Mouse (Mus musculus): ENCODE results near the gene Tbx4. TPM values are rescaled to one million over a fixed set of nuclear protein-coding genes. Genes with fewer than 3 reads are reported as not detected.

Gene Tbx4
- total and polyA plus RNA-seq, 3 experiments, result not detected

GRCm38 (mm10) chr11:85889730-85890562, 3.7 kb downstream of the Tbx4 start:
- ATAC-seq (ENCODE audit: extremely low read depth, insufficient number of reproducible peaks, low FRiP score, poor library complexity, severe bottlenecking) (no peak), DNase-seq (ENCODE audit: low spot score) (no peak)
- peaks cover 73% of the 10 kb centered on the region for H3K27me3 ChIP-seq (ENCODE audit: insufficient read depth, low read length)
- TF ChIP-seq TAL1 (conservative IDR thresholded peaks at IDR 0.05; ENCODE audit: low read depth, low read length), result no peak
- TF ChIP-seq CTCF (IDR thresholded peaks at IDR 0.05; ENCODE audit: low read depth, low read length), result no peak
- no peak for TF ChIP-seq POLR2AphosphoS5 (IDR thresholded peaks at IDR 0.05; ENCODE audit: insufficient replicate concordance, low read depth, low read length)
- TF ChIP-seq GATA1 (IDR thresholded peaks at IDR 0.05; ENCODE audit: borderline replicate concordance, low read length), result no peak
- no peak for TF ChIP-seq GATA2 (IDR thresholded peaks at IDR 0.05; ENCODE audit: borderline replicate concordance, low read depth, low read length)
- H3K36me3 ChIP-seq (replicated peaks), result no peaks in the 10 kb centered on the region
- no peaks in the 10 kb centered on the region for H3K4me1 ChIP-seq (ENCODE audit: insufficient read depth, low read depth, low read length)
- H3K9me3 ChIP-seq (replicated peaks), result no peaks in the 10 kb centered on the region
- no peak overlapping the region for H3K4me3 ChIP-seq (ENCODE audit: low read depth, low read length)

- peaks cover 77% of the 10 kb centered on the region for H3K27me3 ChIP-seq (ENCODE audit: insufficient read depth, low read length)
- H3K4me3 ChIP-seq (ENCODE audit: low read depth, low read length), result no peak overlapping the region
- TF ChIP-seq TAL1 (conservative IDR thresholded peaks at IDR 0.05; ENCODE audit: low read depth, low read length) (no peak), POLR2AphosphoS5 (IDR thresholded peaks at IDR 0.05; ENCODE audit: insufficient replicate concordance, low read depth, low read length) (no peak)
- DNase-seq (ENCODE audit: low spot score), result no peak
- H3K4me1 ChIP-seq (ENCODE audit: insufficient read depth, low read depth, low read length), result no peaks in the 10 kb centered on the region
- no peaks in the 10 kb centered on the region for H3K36me3 ChIP-seq (replicated peaks)
- no peak for ATAC-seq (ENCODE audit: extremely low read depth, insufficient number of reproducible peaks, low FRiP score, poor library complexity, severe bottlenecking)
- H3K9me3 ChIP-seq (replicated peaks), result no peaks in the 10 kb centered on the region
Observed at GRCm38 (mm10) chr11:85890563-85890845, 4.3 kb downstream of the Tbx4 start.

- TF ChIP-seq CTCF (IDR thresholded peaks at IDR 0.05; ENCODE audit: low read depth, low read length) (no peak), GATA2 (IDR thresholded peaks at IDR 0.05; ENCODE audit: borderline replicate concordance, low read depth, low read length) (no peak), TAL1 (conservative IDR thresholded peaks at IDR 0.05; ENCODE audit: low read depth, low read length) (no peak), POLR2AphosphoS5 (IDR thresholded peaks at IDR 0.05; ENCODE audit: insufficient replicate concordance, low read depth, low read length) (no peak), GATA1 (IDR thresholded peaks at IDR 0.05; ENCODE audit: borderline replicate concordance, low read length) (no peak)
- Histone ChIP-seq H3K9me3 (replicated peaks) (no peaks in the 10 kb centered on the region), H3K36me3 (replicated peaks) (no peaks in the 10 kb centered on the region), H3K4me3 (ENCODE audit: low read depth, low read length) (no peak overlapping the region), H3K4me1 (ENCODE audit: insufficient read depth, low read depth, low read length) (no peaks in the 10 kb centered on the region), H3K27me3 (ENCODE audit: insufficient read depth, low read length) (peaks cover 79% of the 10 kb centered on the region)
- DNase-seq (ENCODE audit: low spot score), result no peak
- ATAC-seq (ENCODE audit: extremely low read depth, insufficient number of reproducible peaks, low FRiP score, poor library complexity, severe bottlenecking), result no peak
Observed at GRCm38 (mm10) chr11:85891010-85891691, 4.9 kb downstream of the Tbx4 start.

GRCm38 (mm10) chr11:85891692-85892040, 5.4 kb downstream of the Tbx4 start:
- no peaks in the 10 kb centered on the region for H3K4me1 ChIP-seq (ENCODE audit: insufficient read depth, low read depth, low read length)
- H3K36me3 ChIP-seq (replicated peaks), result no peaks in the 10 kb centered on the region
- no peak for ATAC-seq (ENCODE audit: extremely low read depth, insufficient number of reproducible peaks, low FRiP score, poor library complexity, severe bottlenecking)
- H3K27me3 ChIP-seq (ENCODE audit: insufficient read depth, low read length), result peaks cover 79% of the 10 kb centered on the region
- DNase-seq (ENCODE audit: low spot score), result no peak
- no peak for TF ChIP-seq POLR2AphosphoS5 (IDR thresholded peaks at IDR 0.05; ENCODE audit: insufficient replicate concordance, low read depth, low read length)
- TF ChIP-seq TAL1 (conservative IDR thresholded peaks at IDR 0.05; ENCODE audit: low read depth, low read length), result no peak
- no peak for TF ChIP-seq GATA1 (IDR thresholded peaks at IDR 0.05; ENCODE audit: borderline replicate concordance, low read length)
- TF ChIP-seq CTCF (IDR thresholded peaks at IDR 0.05; ENCODE audit: low read depth, low read length), result no peak
- TF ChIP-seq GATA2 (IDR thresholded peaks at IDR 0.05; ENCODE audit: borderline replicate concordance, low read depth, low read length), result no peak
- H3K4me3 ChIP-seq (ENCODE audit: low read depth, low read length), result no peak overlapping the region
- H3K9me3 ChIP-seq (replicated peaks), result no peaks in the 10 kb centered on the region

GRCm38 (mm10) chr11:85892771-85893170, 6.5 kb downstream of the Tbx4 start:
- ATAC-seq (ENCODE audit: extremely low read depth, insufficient number of reproducible peaks, low FRiP score, poor library complexity, severe bottlenecking) (no peak), DNase-seq (ENCODE audit: low spot score) (no peak)
- no peaks in the 10 kb centered on the region for H3K36me3 ChIP-seq (replicated peaks)
- H3K9me3 ChIP-seq (replicated peaks), result no peaks in the 10 kb centered on the region
- TF ChIP-seq GATA1 (IDR thresholded peaks at IDR 0.05; ENCODE audit: borderline replicate concordance, low read length), result no peak
- no peak for TF ChIP-seq POLR2AphosphoS5 (IDR thresholded peaks at IDR 0.05; ENCODE audit: insufficient replicate concordance, low read depth, low read length)
- TF ChIP-seq TAL1 (conservative IDR thresholded peaks at IDR 0.05; ENCODE audit: low read depth, low read length), result no peak
- no peak for TF ChIP-seq GATA2 (IDR thresholded peaks at IDR 0.05; ENCODE audit: borderline replicate concordance, low read depth, low read length)
- TF ChIP-seq CTCF (IDR thresholded peaks at IDR 0.05; ENCODE audit: low read depth, low read length), result no peak
- no peaks in the 10 kb centered on the region for H3K4me1 ChIP-seq (ENCODE audit: insufficient read depth, low read depth, low read length)
- peaks cover 84% of the 10 kb centered on the region for H3K27me3 ChIP-seq (ENCODE audit: insufficient read depth, low read length)
- H3K4me3 ChIP-seq (ENCODE audit: low read depth, low read length), result no peak overlapping the region

- TF ChIP-seq GATA1 (IDR thresholded peaks at IDR 0.05; ENCODE audit: borderline replicate concordance, low read length), result no peak
- no peak for TF ChIP-seq POLR2AphosphoS5 (IDR thresholded peaks at IDR 0.05; ENCODE audit: insufficient replicate concordance, low read depth, low read length)
- no peak for TF ChIP-seq CTCF (IDR thresholded peaks at IDR 0.05; ENCODE audit: low read depth, low read length)
- TF ChIP-seq TAL1 (conservative IDR thresholded peaks at IDR 0.05; ENCODE audit: low read depth, low read length), result no peak
- TF ChIP-seq GATA2 (IDR thresholded peaks at IDR 0.05; ENCODE audit: borderline replicate concordance, low read depth, low read length), result no peak
- no peaks in the 10 kb centered on the region for H3K4me1 ChIP-seq (ENCODE audit: insufficient read depth, low read depth, low read length)
- H3K4me3 ChIP-seq (ENCODE audit: low read depth, low read length), result no peak overlapping the region
- no peaks in the 10 kb centered on the region for H3K9me3 ChIP-seq (replicated peaks)
- H3K36me3 ChIP-seq (replicated peaks), result no peaks in the 10 kb centered on the region
- peaks cover 87% of the 10 kb centered on the region for H3K27me3 ChIP-seq (ENCODE audit: insufficient read depth, low read length)
- no peak for ATAC-seq (ENCODE audit: extremely low read depth, insufficient number of reproducible peaks, low FRiP score, poor library complexity, severe bottlenecking)
- DNase-seq (ENCODE audit: low spot score), result no peak
Observed at GRCm38 (mm10) chr11:85893400-85894135, 7.3 kb downstream of the Tbx4 start.

All from G1E (cell line).